Mouse (Mus musculus): ENCODE data around the gene Cfl2.
A peak's percentile ranks its signal among the peaks of the same experiment; 100 is the strongest.
"Not testable (repeated sequence)": the region's sequence is repeated elsewhere in the genome, so short reads cannot be mapped to it uniquely, and the experiment has no call there.

Cfl2 gene

DNA sequence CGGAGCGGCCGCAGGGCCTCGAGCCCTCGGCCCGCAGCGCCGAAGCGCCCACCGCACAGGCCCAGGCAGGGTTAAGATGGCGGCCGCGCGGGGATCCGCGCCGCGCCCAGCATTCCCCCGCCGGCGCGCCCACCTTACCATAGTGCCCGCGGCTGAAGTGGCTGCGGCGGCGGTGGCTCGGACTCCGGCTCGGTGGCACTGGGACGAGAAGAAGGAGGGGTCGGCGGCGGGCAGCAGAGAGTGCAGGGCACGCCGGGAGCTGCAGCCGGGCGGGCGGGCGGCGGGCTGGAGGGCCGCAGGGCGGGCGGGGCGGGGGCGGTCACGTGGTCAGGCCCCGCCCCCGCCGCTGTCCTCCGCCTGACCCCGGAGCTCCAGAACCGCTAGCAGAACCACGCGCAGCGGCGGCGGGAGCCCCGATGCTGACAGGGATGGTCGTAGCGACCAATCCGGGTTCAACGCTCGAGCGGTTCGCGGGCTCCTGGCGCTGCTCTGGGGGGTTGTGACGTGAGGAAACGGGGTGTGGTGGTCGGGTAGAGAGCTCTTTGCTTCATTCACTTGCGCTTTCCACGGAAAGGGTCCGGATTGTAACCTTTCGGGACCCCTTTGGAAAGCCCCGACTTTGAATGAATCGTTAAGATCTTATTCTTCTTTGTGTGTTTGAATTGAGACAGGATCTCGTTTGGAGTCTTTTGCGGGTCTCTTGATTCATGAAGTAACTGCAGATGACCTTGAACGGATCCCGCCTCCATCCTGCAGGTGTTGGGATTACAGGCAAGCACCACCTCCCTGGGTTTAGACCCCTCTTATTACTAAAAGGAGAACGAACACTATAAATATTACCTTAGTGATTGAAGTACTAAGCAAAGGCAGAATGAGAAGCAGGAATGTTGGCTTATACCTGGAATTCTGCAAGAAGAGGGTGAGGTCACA is at the start of gene Cfl2:
TSS of gene Cfl2 (minus strand) at position 272 of the 930 bp plus-strand sequence.
- DNase-seq (ENCODE audit: low spot score) = peak; percentile 87

DNA sequence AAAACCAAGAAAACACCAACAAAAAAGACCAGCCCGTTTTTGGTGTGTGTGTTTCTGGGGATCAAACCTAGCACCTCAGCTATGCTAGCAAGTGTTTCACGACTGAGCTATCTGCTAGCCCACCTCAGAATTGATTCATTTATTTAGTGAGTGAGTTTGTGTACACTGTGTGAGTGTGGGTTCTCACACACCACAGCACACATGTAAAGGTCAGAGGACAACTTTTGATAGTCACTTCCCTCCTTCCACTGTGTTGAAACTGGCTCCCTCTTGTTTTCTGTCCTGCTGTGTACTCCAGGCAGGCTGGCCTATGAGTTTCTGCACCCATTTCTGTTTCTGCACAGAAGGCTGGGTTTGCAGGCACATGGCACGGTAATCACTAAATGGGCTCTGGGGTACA is 47.7 kb upstream of the Cfl2 start:
- no peak for DNase-seq (ENCODE audit: low spot score)

DNA sequence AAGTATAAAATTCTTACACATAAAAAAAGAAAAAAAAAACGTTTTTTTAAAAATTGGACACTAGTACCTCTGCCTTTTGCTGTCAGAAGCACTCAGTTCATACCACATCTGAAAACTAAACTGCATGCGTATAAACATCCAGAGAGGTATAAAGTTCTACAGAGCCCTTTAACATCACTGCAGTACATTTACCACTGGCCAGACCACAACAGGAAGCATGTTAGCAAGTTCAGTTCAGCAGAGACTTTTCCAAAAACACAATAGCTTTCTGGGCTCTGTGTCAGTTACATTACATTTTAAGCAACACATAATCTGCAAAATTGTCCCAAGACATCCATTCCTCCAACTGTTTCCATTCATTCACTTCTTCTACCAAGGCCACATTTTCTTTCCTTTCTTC is 29.9 kb upstream of the Cfl2 start:
- not testable (repeated sequence) for DNase-seq (ENCODE audit: low spot score)

- no peak for DNase-seq (ENCODE audit: low spot score)
Observed at GRCm38 (mm10) chr12:54890426-54890825, 27.7 kb upstream of the Cfl2 start.

DNA sequence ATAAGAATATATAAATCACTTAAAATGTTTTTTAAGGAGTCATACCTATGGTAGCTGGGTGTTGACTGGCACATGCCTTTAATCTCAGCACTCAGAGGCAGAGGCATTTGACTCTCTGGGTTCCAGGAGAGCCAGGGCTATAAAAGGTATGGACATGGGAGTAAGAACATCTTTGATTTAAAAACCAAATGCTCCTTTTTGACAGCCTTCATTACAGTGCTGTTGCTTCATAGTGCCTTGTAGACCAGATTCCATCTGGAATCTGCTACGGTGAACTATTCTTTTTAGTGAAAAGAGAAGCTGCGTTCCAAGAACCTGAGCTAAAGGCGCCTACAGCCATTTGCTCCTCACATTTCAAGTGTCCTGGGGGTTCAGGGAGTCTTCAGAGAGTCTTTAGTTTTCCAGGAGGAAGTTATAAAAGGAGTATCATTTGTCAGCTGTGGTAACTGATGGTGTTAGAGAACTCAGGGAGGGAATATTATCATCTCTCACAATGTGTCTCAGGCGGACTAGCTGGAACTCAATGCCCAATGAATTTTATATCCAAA is 25.0 kb upstream of the Cfl2 start:
- DNase-seq (ENCODE audit: low spot score) = no peak

GRCm38 (mm10) chr12:54879630-54880029 is 17.0 kb upstream of the Cfl2 start:
- DNase-seq (ENCODE audit: low spot score) = peak; percentile 81

- DNase-seq (ENCODE audit: low spot score) = no peak
Observed at GRCm38 (mm10) chr12:54879211-54879610, 16.5 kb upstream of the Cfl2 start.

- no peak for DNase-seq (ENCODE audit: low spot score)
Observed at GRCm38 (mm10) chr12:54877875-54878274, 15.2 kb upstream of the Cfl2 start.

DNA sequence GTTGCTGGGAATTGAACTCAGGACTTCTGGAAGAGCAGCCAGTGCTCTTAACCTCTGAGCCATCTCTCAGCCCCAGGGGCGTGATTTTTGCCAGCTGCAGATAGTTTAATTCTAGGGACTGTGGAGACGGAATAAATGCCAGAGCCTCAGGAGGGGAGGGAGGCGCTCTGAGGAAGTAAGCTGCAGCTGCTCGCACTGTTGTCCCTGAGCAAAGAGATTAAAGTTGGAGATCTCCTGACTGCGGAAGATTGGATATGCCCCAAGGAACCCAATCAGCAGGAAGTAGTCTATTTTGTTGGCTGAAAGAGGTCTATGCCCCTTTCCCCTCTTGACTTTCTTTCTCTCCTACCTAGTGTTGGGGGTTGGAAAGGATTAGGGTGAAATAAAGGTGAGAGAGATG is 14.2 kb upstream of the Cfl2 start:
- DNase-seq (ENCODE audit: low spot score) = no peak

- DNase-seq (ENCODE audit: low spot score) = no peak
Observed at GRCm38 (mm10) chr12:54874711-54875110, 12.0 kb upstream of the Cfl2 start.

DNA sequence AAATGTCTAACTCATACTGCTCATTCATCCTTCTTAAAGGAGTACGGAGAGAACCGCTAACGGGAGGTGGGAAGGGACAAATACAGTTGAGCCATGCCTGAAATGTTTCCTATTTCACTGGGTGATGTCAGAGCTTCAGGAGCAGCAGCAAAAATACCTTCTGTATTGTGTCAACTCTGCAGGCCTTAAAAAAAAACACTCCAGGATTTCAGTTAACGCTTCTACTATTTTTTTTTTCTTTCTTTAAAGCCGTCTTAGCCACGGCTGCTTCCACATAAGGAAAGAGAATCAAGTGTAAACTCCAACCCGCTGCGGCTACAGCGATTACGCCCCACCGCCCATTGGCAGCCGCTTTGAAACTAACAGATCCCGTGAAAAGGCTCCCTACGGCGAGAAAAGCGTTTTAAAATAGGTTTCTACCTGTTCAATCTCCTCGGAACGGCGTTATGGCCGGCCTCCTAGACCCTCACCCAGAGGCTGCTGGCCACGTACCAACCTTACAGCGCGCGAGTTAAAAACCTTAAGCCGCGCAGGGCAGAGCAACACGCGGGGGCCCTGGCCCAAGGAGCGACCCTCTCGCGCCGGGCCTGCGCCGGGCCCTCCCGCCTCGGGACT is 579 bp downstream of the Cfl2 start:
- peak; percentile 63 for DNase-seq (ENCODE audit: low spot score)

- no peak for DNase-seq (ENCODE audit: low spot score)
Observed at GRCm38 (mm10) chr12:54859531-54859930, 3.1 kb downstream of the Cfl2 start.

DNA sequence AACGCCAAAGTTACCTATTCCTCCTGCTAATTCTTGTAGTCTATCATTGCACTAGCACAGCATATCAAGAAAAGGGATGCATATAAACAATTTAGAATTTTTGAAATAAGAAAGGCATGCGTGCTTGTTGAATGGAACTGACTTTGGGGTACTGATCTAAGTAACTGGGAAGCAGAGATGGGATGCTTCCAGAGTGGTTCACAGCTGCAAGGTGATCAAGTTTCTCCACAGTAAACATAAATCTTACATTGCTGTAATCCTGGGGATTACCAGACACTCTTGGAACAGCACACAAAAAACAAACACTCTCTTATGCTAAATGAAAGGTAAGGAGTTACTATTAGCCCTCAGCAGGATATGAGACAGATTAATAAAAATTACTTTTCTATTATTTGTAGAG is 12.1 kb downstream of the Cfl2 start:
- no peak for DNase-seq (ENCODE audit: low spot score)

- no peak for DNase-seq (ENCODE audit: low spot score)
Observed at GRCm38 (mm10) chr12:54844415-54844814, 18.3 kb downstream of the Cfl2 start.

DNA sequence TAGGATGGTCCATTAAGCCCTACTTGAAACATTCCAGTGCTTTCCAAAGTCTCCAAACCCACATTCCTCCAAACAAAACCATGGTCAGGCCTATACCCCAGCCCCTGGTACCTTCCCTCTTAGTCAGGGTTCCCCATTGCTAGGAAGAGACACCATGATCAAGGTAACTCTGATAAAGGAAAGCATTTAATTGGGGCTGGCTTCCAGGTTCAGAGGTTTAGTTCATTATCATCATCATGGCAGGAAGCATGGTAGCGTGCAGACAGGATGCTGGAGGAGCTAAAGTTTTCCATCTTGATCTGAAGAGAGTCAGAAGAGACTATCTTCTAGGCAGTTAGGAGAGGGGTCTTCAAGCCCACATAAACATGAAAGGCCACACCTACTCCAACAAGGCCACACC is 21.1 kb downstream of the Cfl2 start:
- DNase-seq (ENCODE audit: low spot score) = no peak

DNA sequence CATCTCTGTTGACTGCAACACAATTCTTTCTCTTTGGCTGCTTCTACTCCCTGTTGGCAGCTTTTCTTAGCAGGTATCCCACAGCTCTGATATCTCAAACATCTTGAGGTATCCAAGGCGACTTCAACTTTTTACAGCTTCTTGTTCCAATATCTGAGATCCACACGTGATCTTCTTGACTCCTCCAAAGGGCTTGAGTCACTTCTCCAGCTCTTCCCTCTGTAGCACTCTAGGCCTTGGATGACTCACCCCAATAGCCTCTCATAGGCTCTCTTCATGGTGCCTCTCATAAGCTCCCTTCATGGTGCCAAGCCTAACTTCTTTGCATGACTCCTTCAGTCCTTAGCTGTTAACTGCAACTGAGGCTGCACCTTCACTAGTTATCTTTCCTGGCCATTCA is 22.9 kb downstream of the Cfl2 start:
- no peak for DNase-seq (ENCODE audit: low spot score)

GRCm38 (mm10) chr12:54838931-54839330 is 23.7 kb downstream of the Cfl2 start:
- no peak for DNase-seq (ENCODE audit: low spot score)

DNA sequence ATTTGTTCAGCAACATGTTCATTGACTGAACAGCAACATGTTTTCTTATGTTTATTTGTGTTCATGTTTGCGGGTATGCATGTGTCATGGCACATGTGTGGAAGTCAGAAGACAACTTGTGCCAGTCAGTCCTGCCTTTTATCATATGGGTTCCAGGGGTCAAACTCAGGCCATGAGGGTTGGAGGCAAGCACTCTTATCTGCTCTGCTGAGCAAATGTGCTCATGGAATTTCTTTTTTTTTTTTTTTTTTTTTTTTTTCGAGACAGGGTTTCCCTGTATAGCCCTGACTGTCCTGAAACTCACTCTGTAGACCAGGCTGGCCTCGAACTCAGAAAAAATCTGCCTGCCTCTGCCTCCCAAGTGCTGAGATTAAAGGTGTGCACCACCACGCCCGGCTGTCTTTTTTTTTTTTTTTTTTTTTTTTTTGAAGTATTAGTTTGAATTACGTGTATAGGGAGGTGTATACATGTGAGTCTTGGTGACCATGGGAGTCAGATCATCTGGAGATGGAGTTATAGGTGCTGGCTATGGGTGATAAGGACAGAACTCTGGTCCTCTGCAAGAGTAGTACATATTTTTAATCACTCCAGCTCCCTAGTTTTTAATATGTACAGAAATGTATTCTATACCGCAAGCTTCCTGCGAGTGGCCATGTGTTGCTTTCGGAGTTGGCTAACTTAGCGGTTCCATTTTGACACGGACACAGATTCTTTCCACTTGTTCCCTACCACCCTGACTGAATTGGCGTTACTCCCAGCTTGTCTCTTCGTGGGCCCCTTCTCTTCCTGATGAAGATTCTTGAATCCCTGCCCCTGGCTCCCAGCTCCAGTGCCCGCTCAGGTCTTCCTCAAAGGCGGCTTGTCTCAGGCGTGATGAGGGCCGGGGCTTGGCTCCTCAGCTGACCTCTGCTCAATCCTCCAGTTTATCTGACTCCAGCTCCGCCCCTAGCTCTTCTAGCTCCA is 26.8 kb downstream of the Cfl2 start:
- DNase-seq (ENCODE audit: low spot score) = no peak

DNA sequence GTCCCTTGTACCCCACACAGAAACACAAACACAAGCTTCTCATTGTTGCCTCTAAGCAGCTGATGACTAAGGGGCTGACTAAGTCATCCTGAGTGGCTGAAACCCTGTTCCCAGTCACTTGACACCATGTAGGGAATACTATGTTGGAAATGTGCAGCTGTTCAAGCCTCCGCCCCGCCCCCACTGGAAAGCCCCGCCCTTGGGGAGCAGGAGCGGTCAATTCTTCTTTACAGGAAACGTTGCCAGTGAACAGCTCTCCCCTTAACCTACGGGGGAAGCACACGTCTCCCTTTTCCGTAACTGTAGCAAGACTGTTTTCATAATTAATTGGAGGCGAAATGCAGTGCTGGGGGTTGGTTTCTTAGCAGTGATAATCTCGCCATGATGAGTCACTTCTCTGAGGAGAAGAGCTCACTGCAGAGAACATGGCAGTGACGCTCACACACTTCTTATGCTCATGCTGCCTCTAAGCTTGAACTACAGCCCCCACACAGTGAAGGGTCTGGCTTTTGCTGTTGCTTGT is 27.7 kb downstream of the Cfl2 start:
- DNase-seq (ENCODE audit: low spot score) = peak; percentile 61

- DNase-seq (ENCODE audit: low spot score) = no peak
Observed at GRCm38 (mm10) chr12:54833856-54834399, 28.7 kb downstream of the Cfl2 start.

- DNase-seq (ENCODE audit: low spot score) = not testable (repeated sequence)
Observed at GRCm38 (mm10) chr12:54831927-54832326, 30.8 kb downstream of the Cfl2 start.

All from retina, embryonic 14.5 days (tissue).